Mouse (Mus musculus) C2C12 (cell line): ENCODE measurements around the gene Anln.

Experiments used
- CEBPB ChIP-seq: IDR thresholded peaks from one replicate; pipeline ENCODE4 v1.6.1; 2011; ENCODE audit warnings: low read depth, mild to moderate bottlenecking, control low read depth, moderate library complexity
- CTCF ChIP-seq: IDR thresholded peaks from one replicate; pipeline ENCODE4 v1.5.1; 2011; ENCODE audit not compliant: control insufficient read depth, insufficient read depth, insufficient read length
- FOSL1 ChIP-seq: IDR thresholded peaks from one replicate; pipeline ENCODE4 v1.8.0; 2011; ENCODE audit warnings: mild to moderate bottlenecking, low read length; ENCODE audit not compliant: poor library complexity, insufficient read depth, severe bottlenecking
- MAX ChIP-seq: IDR thresholded peaks from one replicate; pipeline ENCODE4 v1.6.1; 2011; ENCODE audit warnings: mild to moderate bottlenecking, control low read depth
- MYOD1 ChIP-seq: IDR thresholded peaks from one replicate; pipeline ENCODE4 v1.6.1; 2011; ENCODE audit warnings: low read depth; ENCODE audit not compliant: control insufficient read depth, insufficient read length
- MYOG ChIP-seq: IDR thresholded peaks from one replicate; pipeline ENCODE4 v1.6.1; 2011; ENCODE audit not compliant: control insufficient read depth, insufficient read length; ENCODE audit errors: extremely low read depth
- USF1 ChIP-seq: IDR thresholded peaks from one replicate; pipeline ENCODE4 v1.6.1; 2011; ENCODE audit warnings: low read depth, mild to moderate bottlenecking, control low read depth, moderate library complexity

DNA sequence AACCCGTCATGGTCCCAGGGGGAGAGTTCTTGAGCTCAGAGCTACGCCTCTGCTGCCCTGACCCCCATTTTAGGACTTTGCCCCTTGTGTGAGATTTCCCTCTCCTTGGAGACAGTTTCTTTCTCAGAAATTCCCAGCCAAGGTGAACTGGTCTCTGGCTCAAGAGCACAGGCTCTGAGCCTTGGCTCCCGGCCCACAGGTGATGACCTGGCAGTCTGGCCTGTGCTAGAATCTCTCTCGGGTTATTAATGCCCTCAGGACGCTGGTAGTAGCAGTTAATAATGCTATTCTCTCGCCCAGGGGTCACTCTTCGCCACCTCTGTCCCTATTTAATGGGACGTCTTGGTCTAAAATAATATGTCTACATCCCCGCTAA lies 61.9 kb downstream of the Anln start:
- no peak for TF ChIP-seq CTCF
- TF ChIP-seq USF1 = no peak
- no peak for TF ChIP-seq CEBPB
- no peak for TF ChIP-seq MAX
- no peak for TF ChIP-seq MYOD1
- TF ChIP-seq FOSL1 = no peak
- TF ChIP-seq MYOG = no peak
